Mouse (Mus musculus) lung, adult 2 months (tissue): ENCODE results near the gene Cd55b.

Experiments used
- CTCF ChIP-seq: fragments of 200-500 bp; IDR thresholded peaks from 2 replicates; pipeline ENCODE4 v1.5.1; 2011; ENCODE audit warnings: mild to moderate bottlenecking, low read length, control low read depth; ENCODE audit not compliant: insufficient read depth
- POLR2A ChIP-seq: fragments of 200-500 bp; IDR thresholded peaks from 2 replicates; pipeline ENCODE4 v1.6.1; 2011; ENCODE audit warnings: low read depth, mild to moderate bottlenecking, control low read depth, low read length, borderline replicate concordance; ENCODE audit errors: extremely low read depth

DNA sequence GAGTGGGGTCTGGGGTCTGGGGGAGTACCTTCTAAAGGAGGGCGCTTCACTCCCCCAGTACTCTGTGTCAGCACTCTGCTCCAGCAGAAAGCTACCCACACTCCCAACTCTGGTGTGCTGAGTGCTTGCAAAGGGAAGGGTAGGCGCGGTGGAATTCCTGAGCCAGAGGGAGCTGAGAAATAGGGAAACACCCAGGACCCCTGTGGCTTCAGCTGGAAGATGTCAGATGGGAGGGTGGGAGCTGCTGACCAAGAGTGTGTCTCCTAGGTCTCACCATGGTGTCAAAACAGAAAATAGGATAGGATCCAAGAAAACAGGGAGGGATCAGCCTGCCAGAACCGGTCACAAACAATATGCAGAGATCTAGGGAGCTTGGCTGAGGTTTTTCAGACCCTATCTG is 40.1 kb upstream of the Cd55b start:
- TF ChIP-seq POLR2A (no peak), CTCF (no peak)
